Mouse (Mus musculus): ENCODE measurements at regions not wholly inside any gene's neighbourhood (a gene's known extent, or its start where the extent isn't known, plus 50 kb on each side); places are given as distances from the start of the nearest gene placed in this dataset.

DNA sequence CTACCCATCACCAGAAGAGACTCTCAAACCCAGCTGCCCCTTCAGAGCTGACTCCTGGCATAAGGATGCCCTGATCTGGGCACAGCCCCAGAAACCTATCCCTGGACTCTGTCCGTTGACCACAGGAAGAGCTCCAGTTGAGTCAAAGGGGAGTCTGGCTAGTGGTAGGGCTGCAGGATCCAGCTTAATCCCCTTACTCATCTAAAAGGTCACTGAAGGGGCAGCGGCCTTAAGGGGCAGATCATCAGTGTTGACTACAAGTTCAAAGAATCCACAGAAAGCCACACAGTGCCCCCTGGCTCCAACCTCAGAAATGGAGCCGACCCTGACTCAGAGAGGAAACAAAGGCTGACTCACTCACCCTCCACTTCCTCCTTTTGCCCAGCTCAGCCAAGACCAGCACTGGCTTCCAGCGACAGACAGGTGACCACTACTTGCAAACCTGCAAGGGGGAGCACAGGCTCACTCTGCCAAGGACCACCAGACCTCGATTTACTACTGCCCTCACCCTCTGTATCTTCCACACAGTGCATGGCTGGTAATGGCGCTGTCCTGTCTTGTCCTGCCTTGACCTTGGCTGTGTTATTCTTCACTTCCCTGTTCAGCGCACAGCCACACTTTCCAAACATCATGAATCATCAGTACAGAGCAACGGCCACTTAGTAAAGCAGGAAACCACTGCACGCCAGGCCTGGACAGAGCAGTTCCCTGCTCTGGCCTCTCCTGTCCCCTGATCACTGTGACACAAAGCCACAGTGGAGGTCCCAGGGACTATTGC is 96.0 kb downstream of the Tomm20 start:
- Histone ChIP-seq H3K27ac (ENCODE audit: low read depth) (peak overlapping the region; percentile 76), H3K4me2 (ENCODE audit: low read length) (no peak overlapping the region), H3K4me1 (replicated peaks; ENCODE audit: control insufficient read depth, insufficient read depth, low read length) (peaks cover 19% of the 10 kb centered on the region), H3K9me3 (ENCODE audit: control insufficient read depth, low read length) (no peaks in the 10 kb centered on the region), H3K9ac (ENCODE audit: low read length) (no peak overlapping the region), H3K4me3 (ENCODE audit: low read depth, low read length) (no peak overlapping the region), H3K27me3 (replicated peaks; ENCODE audit: control insufficient read depth, insufficient read depth, low read length) (no peaks in the 10 kb centered on the region), H3K36me3 (ENCODE audit: control insufficient read depth, insufficient read depth, low read length) (no peaks in the 10 kb centered on the region)
- DNase-seq (ENCODE audit: low spot score) (no peak), ATAC-seq (replicated peaks; ENCODE audit: low FRiP score, low TSS enrichment, low read depth) (peak; percentile 45)
- 21% methylated on average over 9 of the region's 9 CpGs for WGBS

- DNase-seq (ENCODE audit: low spot score): no peak
- H3K4me1 ChIP-seq (replicated peaks; ENCODE audit: control insufficient read depth, insufficient read depth, low read length): peaks cover 11% of the 10 kb centered on the region
- no peak overlapping the region; the same call in 1 of the 2 replicates for H3K27ac ChIP-seq (ENCODE audit: low read depth)
- no peak overlapping the region for H3K4me3 ChIP-seq (ENCODE audit: low read depth, low read length)
- no peaks in the 10 kb centered on the region for H3K9me3 ChIP-seq (ENCODE audit: control insufficient read depth, low read length)
- H3K36me3 ChIP-seq (ENCODE audit: control insufficient read depth, insufficient read depth, low read length): no peaks in the 10 kb centered on the region
- H3K9ac ChIP-seq (ENCODE audit: low read length): no peak overlapping the region
- H3K27me3 ChIP-seq (replicated peaks; ENCODE audit: control insufficient read depth, insufficient read depth, low read length): no peaks in the 10 kb centered on the region
- ATAC-seq (replicated peaks; ENCODE audit: low FRiP score, low TSS enrichment, low read depth): no peak
- H3K4me2 ChIP-seq (ENCODE audit: low read length): no peak overlapping the region
- WGBS: 89% methylated on average over 13 of the region's 13 CpGs
These were observed 97.1 kb downstream of the Tomm20 start for GRCm38 (mm10) chr8:126848369-126849105.

DNA sequence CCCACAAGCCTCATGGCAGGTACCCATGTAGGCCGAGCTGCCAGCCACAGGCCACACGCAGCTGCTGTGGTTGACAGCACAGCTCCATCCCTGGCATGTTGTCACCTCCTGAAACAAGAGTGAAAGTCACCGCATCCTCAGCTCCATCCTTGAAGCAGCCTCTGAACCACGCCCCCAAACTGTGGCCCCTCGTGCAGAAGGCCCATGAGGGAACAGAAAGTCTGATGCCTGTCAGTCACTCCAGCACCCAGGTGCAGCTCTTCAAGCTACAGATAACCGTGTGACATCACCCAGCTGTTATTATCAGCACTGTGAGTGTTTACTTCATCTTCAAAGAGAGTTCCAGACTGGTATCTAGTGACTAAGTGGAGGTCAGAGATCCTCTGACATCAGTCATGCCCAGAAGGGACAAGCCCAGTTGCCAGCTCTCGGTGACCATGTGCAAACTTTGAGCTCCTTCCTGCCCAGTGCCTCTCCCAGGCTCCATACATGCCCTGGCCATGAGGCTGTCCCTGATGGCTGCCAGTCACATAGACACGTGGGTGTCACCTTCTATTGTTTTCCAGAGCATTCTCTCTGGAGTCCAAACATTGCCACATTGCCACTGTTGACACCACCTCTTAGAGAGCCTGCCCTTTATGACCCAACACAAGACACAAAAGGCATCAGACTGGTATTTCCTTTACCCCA is 97.8 kb downstream of the Tomm20 start:
- H3K27me3 ChIP-seq (replicated peaks; ENCODE audit: control insufficient read depth, insufficient read depth, low read length): no peaks in the 10 kb centered on the region
- no peak overlapping the region for H3K4me2 ChIP-seq (ENCODE audit: low read length)
- no peak for ATAC-seq (replicated peaks; ENCODE audit: low FRiP score, low TSS enrichment, low read depth)
- H3K9ac ChIP-seq (ENCODE audit: low read length): no peak overlapping the region
- H3K4me1 ChIP-seq (replicated peaks; ENCODE audit: control insufficient read depth, insufficient read depth, low read length): peaks cover 11% of the 10 kb centered on the region
- no peak overlapping the region for H3K27ac ChIP-seq (ENCODE audit: low read depth)
- WGBS: 54% methylated on average over 8 of the region's 8 CpGs
- no peak overlapping the region for H3K4me3 ChIP-seq (ENCODE audit: low read depth, low read length)
- no peaks in the 10 kb centered on the region for H3K9me3 ChIP-seq (ENCODE audit: control insufficient read depth, low read length)
- H3K36me3 ChIP-seq (ENCODE audit: control insufficient read depth, insufficient read depth, low read length): no peaks in the 10 kb centered on the region
- no peak for DNase-seq (ENCODE audit: low spot score)

DNA sequence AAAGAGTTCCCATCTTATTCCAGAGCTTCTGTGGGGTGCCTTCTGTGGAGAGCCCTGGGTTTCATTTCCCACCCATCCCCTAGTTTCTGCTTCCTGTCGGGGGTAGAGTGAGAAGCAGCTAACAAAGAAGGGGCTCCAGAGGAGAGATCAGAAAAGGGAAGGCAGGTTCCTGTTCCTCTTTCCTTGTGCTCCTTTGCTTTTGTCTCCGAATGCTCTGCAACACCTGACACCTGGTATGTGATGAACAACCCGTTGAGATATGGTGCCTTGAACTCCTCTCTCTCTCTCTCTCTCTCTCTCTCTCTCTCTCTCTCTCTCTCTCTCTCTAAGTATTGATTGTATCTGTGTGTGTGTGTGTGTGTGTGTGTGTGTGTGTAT is 99.5 kb downstream of the Tomm20 start:
- 66% methylated on average over 3 of the region's 3 CpGs for WGBS
- ATAC-seq (replicated peaks; ENCODE audit: low FRiP score, low TSS enrichment, low read depth): no peak
- Histone ChIP-seq H3K9me3 (ENCODE audit: control insufficient read depth, low read length) (no peaks in the 10 kb centered on the region), H3K4me1 (replicated peaks; ENCODE audit: control insufficient read depth, insufficient read depth, low read length) (peaks cover 11% of the 10 kb centered on the region), H3K27ac (ENCODE audit: low read depth) (no peak overlapping the region), H3K27me3 (replicated peaks; ENCODE audit: control insufficient read depth, insufficient read depth, low read length) (no peaks in the 10 kb centered on the region), H3K36me3 (ENCODE audit: control insufficient read depth, insufficient read depth, low read length) (no peaks in the 10 kb centered on the region), H3K9ac (ENCODE audit: low read length) (no peak overlapping the region), H3K4me3 (ENCODE audit: low read depth, low read length) (no peak overlapping the region), H3K4me2 (ENCODE audit: low read length) (no peak overlapping the region)
- DNase-seq (ENCODE audit: low spot score): no peak

DNA sequence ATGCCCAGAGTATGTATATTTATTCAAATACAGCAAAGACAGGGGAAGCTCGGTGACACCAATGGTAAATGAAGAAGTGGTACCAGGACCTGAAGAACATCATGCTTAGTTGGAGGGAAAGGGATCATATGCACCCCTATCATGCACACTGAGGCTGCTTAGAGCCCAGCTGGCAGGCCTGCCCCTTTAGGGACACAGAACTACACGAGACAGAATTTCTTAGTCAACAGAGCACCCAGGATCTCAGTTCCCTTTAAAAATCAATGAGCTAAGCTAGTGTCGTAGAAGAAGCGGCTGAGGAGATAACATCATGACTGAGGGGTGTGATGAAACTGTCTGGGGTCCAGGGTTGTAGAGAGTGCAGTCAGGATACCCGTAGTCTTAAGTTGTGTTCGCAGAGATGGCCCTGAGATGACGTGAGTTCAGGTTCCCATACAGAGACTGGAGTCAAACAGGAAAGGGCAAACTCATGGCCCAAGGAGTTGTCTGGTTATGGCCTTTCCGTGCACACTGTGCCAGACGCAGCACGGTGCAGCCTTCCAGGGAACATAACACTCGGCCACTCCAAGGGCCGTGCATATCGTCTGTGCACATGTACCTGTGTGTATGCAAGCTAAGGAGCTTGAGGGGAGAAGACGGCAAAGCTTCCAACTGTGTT is 100.0 kb downstream of the Tomm20 start:
- H3K27me3 ChIP-seq (replicated peaks; ENCODE audit: control insufficient read depth, insufficient read depth, low read length): no peaks in the 10 kb centered on the region
- H3K27ac ChIP-seq (ENCODE audit: low read depth): no peak overlapping the region
- H3K9ac ChIP-seq (ENCODE audit: low read length): no peak overlapping the region
- H3K36me3 ChIP-seq (ENCODE audit: control insufficient read depth, insufficient read depth, low read length): no peaks in the 10 kb centered on the region
- H3K4me3 ChIP-seq (ENCODE audit: low read depth, low read length): no peak overlapping the region
- ATAC-seq (replicated peaks; ENCODE audit: low FRiP score, low TSS enrichment, low read depth) (no peak), DNase-seq (ENCODE audit: low spot score) (no peak)
- WGBS: 80% methylated on average over 14 of the region's 14 CpGs
- no peak overlapping the region for H3K4me2 ChIP-seq (ENCODE audit: low read length)
- no peaks in the 10 kb centered on the region for H3K9me3 ChIP-seq (ENCODE audit: control insufficient read depth, low read length)
- H3K4me1 ChIP-seq (replicated peaks; ENCODE audit: control insufficient read depth, insufficient read depth, low read length): peaks cover 11% of the 10 kb centered on the region

DNA sequence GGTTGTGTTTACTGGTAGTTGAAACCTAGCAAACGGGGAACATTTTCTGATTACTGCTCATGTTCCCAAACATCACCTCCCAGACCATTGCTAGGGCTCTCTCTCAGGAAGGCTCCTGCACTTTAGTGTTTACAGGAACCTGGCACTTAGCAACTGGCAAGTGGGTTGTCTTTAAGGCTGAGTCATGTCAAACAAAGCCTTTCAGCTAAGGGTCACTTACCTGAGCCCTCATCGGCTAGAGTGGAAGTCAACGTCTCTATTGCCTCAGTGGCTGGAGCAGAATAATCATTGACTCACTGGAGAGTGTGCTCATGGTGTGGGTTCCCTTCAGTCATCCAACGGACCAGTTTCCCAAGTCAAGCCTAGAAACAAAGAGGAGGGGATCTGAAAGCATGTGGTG is 101.0 kb downstream of the Tomm20 start:
- Histone ChIP-seq H3K4me2 (ENCODE audit: low read length) (no peak overlapping the region), H3K36me3 (ENCODE audit: control insufficient read depth, insufficient read depth, low read length) (no peaks in the 10 kb centered on the region), H3K4me3 (ENCODE audit: low read depth, low read length) (no peak overlapping the region), H3K27me3 (replicated peaks; ENCODE audit: control insufficient read depth, insufficient read depth, low read length) (no peaks in the 10 kb centered on the region), H3K4me1 (replicated peaks; ENCODE audit: control insufficient read depth, insufficient read depth, low read length) (peaks cover 12% of the 10 kb centered on the region), H3K9ac (ENCODE audit: low read length) (no peak overlapping the region), H3K9me3 (ENCODE audit: control insufficient read depth, low read length) (no peaks in the 10 kb centered on the region), H3K27ac (ENCODE audit: low read depth) (no peak overlapping the region)
- peak; percentile 43 for DNase-seq (ENCODE audit: low spot score)
- ATAC-seq (replicated peaks; ENCODE audit: low FRiP score, low TSS enrichment, low read depth): no peak
- 76% methylated on average over 4 of the region's 4 CpGs for WGBS

- peaks cover 34% of the 10 kb centered on the region for H3K4me1 ChIP-seq (replicated peaks; ENCODE audit: control insufficient read depth, insufficient read depth, low read length)
- WGBS: 68% methylated on average over 7 of the region's 7 CpGs
- no peak for DNase-seq (ENCODE audit: low spot score)
These were observed 104.5 kb downstream of the Tomm20 start for GRCm38 (mm10) chr8:126841187-126841586.

DNA sequence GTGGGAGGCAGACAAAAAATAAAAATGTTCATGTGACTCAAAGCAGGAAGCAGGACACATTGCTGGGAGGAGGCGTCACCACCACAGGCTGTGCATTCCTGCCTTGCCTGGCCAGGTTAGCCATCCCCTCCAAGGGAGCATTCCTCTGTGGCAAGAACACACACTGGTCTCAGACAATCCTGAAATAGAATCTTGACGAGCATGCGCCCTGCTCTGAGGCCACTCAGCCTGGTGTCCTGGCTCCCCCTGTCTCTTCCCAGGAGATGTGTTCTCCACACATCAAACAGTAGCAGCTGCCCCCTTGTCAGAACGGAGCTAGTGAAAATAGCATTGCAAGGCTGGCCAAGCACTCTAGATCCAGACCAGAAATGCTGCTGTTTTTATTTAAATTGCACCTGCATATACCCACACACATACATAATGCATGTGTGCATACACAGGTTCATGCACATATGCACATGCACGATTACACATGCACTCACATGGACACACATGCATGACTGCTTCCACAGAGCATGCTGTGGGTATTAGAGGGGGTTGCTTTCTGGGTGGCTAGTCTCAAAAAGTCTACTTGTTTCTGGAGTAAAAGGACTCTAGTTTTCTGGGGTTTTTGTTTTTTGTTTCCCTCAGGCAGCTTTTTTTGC is 105.8 kb downstream of the Tomm20 start:
- DNase-seq (ENCODE audit: low spot score) (peak; percentile 77), ATAC-seq (replicated peaks; ENCODE audit: low FRiP score, low TSS enrichment, low read depth) (peak; percentile 91)
- H3K9ac ChIP-seq (ENCODE audit: low read length): peak overlapping the region; percentile 25; the same call in 1 of the 2 replicates
- H3K27me3 ChIP-seq (replicated peaks; ENCODE audit: control insufficient read depth, insufficient read depth, low read length): no peaks in the 10 kb centered on the region
- peak overlapping the region; percentile 38 for H3K4me2 ChIP-seq (ENCODE audit: low read length)
- H3K27ac ChIP-seq (ENCODE audit: low read depth): peak overlapping the region; percentile 87
- peaks cover 34% of the 10 kb centered on the region for H3K4me1 ChIP-seq (replicated peaks; ENCODE audit: control insufficient read depth, insufficient read depth, low read length)
- no peaks in the 10 kb centered on the region for H3K9me3 ChIP-seq (ENCODE audit: control insufficient read depth, low read length)
- H3K4me3 ChIP-seq (ENCODE audit: low read depth, low read length): no peak overlapping the region
- no peaks in the 10 kb centered on the region for H3K36me3 ChIP-seq (ENCODE audit: control insufficient read depth, insufficient read depth, low read length)
- 14% methylated on average over 5 of the region's 5 CpGs for WGBS

More at GRCm38 (mm10) chr8:126841187-126841586, 104.5 kb downstream of the Tomm20 start:
- no peak for ATAC-seq (replicated peaks; ENCODE audit: low FRiP score, low TSS enrichment, low read depth)
- Histone ChIP-seq H3K4me2 (ENCODE audit: low read length) (no peak overlapping the region), H3K9ac (ENCODE audit: low read length) (no peak overlapping the region), H3K27me3 (replicated peaks; ENCODE audit: control insufficient read depth, insufficient read depth, low read length) (no peaks in the 10 kb centered on the region), H3K4me3 (ENCODE audit: low read depth, low read length) (no peak overlapping the region), H3K9me3 (ENCODE audit: control insufficient read depth, low read length) (no peaks in the 10 kb centered on the region), H3K27ac (ENCODE audit: low read depth) (no peak overlapping the region), H3K36me3 (ENCODE audit: control insufficient read depth, insufficient read depth, low read length) (no peaks in the 10 kb centered on the region)

Data from intestine, embryonic 14.5 days (tissue).